Mouse (Mus musculus): ENCODE data around the gene Cdon. TPM values are rescaled to one million over a fixed set of nuclear protein-coding genes. Genes with fewer than 3 reads are reported as not detected.
A peak's percentile ranks its signal among the peaks of the same experiment; 100 is the strongest.

Gene Cdon
- polyA plus RNA-seq, 1 experiment from 2014 or later, result 5.4 TPM

GRCm38 (mm10) chr9:35493033-35493732, 72.3 kb downstream of the Cdon start:
- ATAC-seq (ENCODE audit: insufficient read depth) (peak; percentile 80), DNase-seq (peak; percentile 57)
- Histone ChIP-seq H3K27ac (ENCODE audit: low read depth) (peak overlapping the region; percentile 60), H3K4me2 (no peak overlapping the region), H3K4me3 (ENCODE audit: low read depth, low read length) (no peak overlapping the region), H3K4me1 (ENCODE audit: insufficient read depth) (no peaks in the 10 kb centered on the region), H3K9me3 (ENCODE audit: low read depth, low read length) (no peaks in the 10 kb centered on the region), H3K27me3 (ENCODE audit: insufficient read depth, low read length) (no peaks in the 10 kb centered on the region), H3K9ac (no peak overlapping the region), H3K36me3 (ENCODE audit: insufficient read depth) (peaks cover 17% of the 10 kb centered on the region)
- no peak for TF ChIP-seq CTCF (IDR thresholded peaks at IDR 0.05; ENCODE audit: low read depth)
- WGBS, result 57% methylated on average over 7 of the region's 7 CpGs

- DNase-seq (no peak), ATAC-seq (ENCODE audit: insufficient read depth) (no peak)
- no peak for TF ChIP-seq CTCF (IDR thresholded peaks at IDR 0.05; ENCODE audit: low read depth)
- no peaks in the 10 kb centered on the region for H3K27me3 ChIP-seq (ENCODE audit: insufficient read depth, low read length)
- no peak overlapping the region for H3K4me3 ChIP-seq (ENCODE audit: low read depth, low read length)
- no peaks in the 10 kb centered on the region for H3K9me3 ChIP-seq (ENCODE audit: low read depth, low read length)
- WGBS, result 60% methylated on average over 4 of the region's 4 CpGs
- peaks cover 21% of the 10 kb centered on the region for H3K36me3 ChIP-seq (ENCODE audit: insufficient read depth)
- 0 out of 2 replicates have a peak overlapping the region, but pooled peaks have one; percentile 24 for H3K4me2 ChIP-seq
- no peaks in the 10 kb centered on the region for H3K4me1 ChIP-seq (ENCODE audit: insufficient read depth)
- peak overlapping the region; percentile 60 for H3K27ac ChIP-seq (ENCODE audit: low read depth)
- no peak overlapping the region for H3K9ac ChIP-seq
These were observed 72.8 kb downstream of the Cdon start for GRCm38 (mm10) chr9:35493733-35494092.

- Histone ChIP-seq H3K4me2 (no peak overlapping the region), H3K27ac (ENCODE audit: low read depth) (no peak overlapping the region), H3K27me3 (ENCODE audit: insufficient read depth, low read length) (no peaks in the 10 kb centered on the region), H3K4me3 (ENCODE audit: low read depth, low read length) (no peak overlapping the region), H3K4me1 (ENCODE audit: insufficient read depth) (no peaks in the 10 kb centered on the region), H3K9ac (no peak overlapping the region), H3K9me3 (ENCODE audit: low read depth, low read length) (no peaks in the 10 kb centered on the region), H3K36me3 (ENCODE audit: insufficient read depth) (peaks cover 11% of the 10 kb centered on the region; the same call in 1 of the 2 replicates)
- TF ChIP-seq CTCF (IDR thresholded peaks at IDR 0.05; ENCODE audit: low read depth), result no peak
- WGBS, result 46% methylated on average over 4 of the region's 4 CpGs
- no peak for DNase-seq
- ATAC-seq (ENCODE audit: insufficient read depth), result no peak
These were observed 74.0 kb downstream of the Cdon start for GRCm38 (mm10) chr9:35494937-35495336.

GRCm38 (mm10) chr9:35495471-35495870, 74.5 kb downstream of the Cdon start:
- ATAC-seq (ENCODE audit: insufficient read depth) (no peak), DNase-seq (no peak)
- Histone ChIP-seq H3K27ac (ENCODE audit: low read depth) (no peak overlapping the region), H3K9me3 (ENCODE audit: low read depth, low read length) (no peaks in the 10 kb centered on the region), H3K36me3 (ENCODE audit: insufficient read depth) (peaks cover 15% of the 10 kb centered on the region; the same call in 1 of the 2 replicates), H3K4me3 (ENCODE audit: low read depth, low read length) (no peak overlapping the region), H3K9ac (no peak overlapping the region), H3K27me3 (ENCODE audit: insufficient read depth, low read length) (no peaks in the 10 kb centered on the region), H3K4me1 (ENCODE audit: insufficient read depth) (no peaks in the 10 kb centered on the region), H3K4me2 (no peak overlapping the region)
- TF ChIP-seq CTCF (IDR thresholded peaks at IDR 0.05; ENCODE audit: low read depth), result no peak
- WGBS, result 75% methylated on average over 3 of the region's 3 CpGs

GRCm38 (mm10) chr9:35499946-35500345, 79.0 kb downstream of the Cdon start:
- Histone ChIP-seq H3K9ac (no peak overlapping the region), H3K4me2 (no peak overlapping the region), H3K27ac (ENCODE audit: low read depth) (no peak overlapping the region), H3K4me1 (ENCODE audit: insufficient read depth) (no peaks in the 10 kb centered on the region), H3K27me3 (ENCODE audit: insufficient read depth, low read length) (no peaks in the 10 kb centered on the region), H3K4me3 (ENCODE audit: low read depth, low read length) (no peak overlapping the region), H3K9me3 (ENCODE audit: low read depth, low read length) (no peaks in the 10 kb centered on the region), H3K36me3 (ENCODE audit: insufficient read depth) (peaks cover 11% of the 10 kb centered on the region; the same call in 1 of the 2 replicates)
- no peak for ATAC-seq (ENCODE audit: insufficient read depth)
- TF ChIP-seq CTCF (IDR thresholded peaks at IDR 0.05; ENCODE audit: low read depth), result no peak
- 72% methylated on average over 6 of the region's 6 CpGs for WGBS
- DNase-seq, result peak; percentile 62

- no peak for TF ChIP-seq CTCF (IDR thresholded peaks at IDR 0.05; ENCODE audit: low read depth)
These were observed 81.6 kb downstream of the Cdon start for GRCm38 (mm10) chr9:35502361-35503000.

GRCm38 (mm10) chr9:35508234-35508633, 87.3 kb downstream of the Cdon start:
- TF ChIP-seq CTCF (IDR thresholded peaks at IDR 0.05; ENCODE audit: low read depth), result no peak
- no peaks in the 10 kb centered on the region for H3K36me3 ChIP-seq (ENCODE audit: insufficient read depth)
- no peak overlapping the region for H3K4me2 ChIP-seq
- DNase-seq (peak; percentile 73), ATAC-seq (ENCODE audit: insufficient read depth) (peak; percentile 88)
- WGBS, result 37% methylated on average over 8 of the region's 8 CpGs
- no peak overlapping the region for H3K9ac ChIP-seq
- no peaks in the 10 kb centered on the region for H3K9me3 ChIP-seq (ENCODE audit: low read depth, low read length)
- H3K27ac ChIP-seq (ENCODE audit: low read depth), result peak overlapping the region; percentile 7; the same call in 1 of the 2 replicates
- no peak overlapping the region for H3K4me3 ChIP-seq (ENCODE audit: low read depth, low read length)
- H3K4me1 ChIP-seq (ENCODE audit: insufficient read depth), result no peaks in the 10 kb centered on the region
- H3K27me3 ChIP-seq (ENCODE audit: insufficient read depth, low read length), result no peaks in the 10 kb centered on the region

More at GRCm38 (mm10) chr9:35502361-35503000, 81.6 kb downstream of the Cdon start:
- no peak overlapping the region for H3K4me3 ChIP-seq (ENCODE audit: low read depth, low read length)
- ATAC-seq (ENCODE audit: insufficient read depth), result no peak
- no peaks in the 10 kb centered on the region for H3K9me3 ChIP-seq (ENCODE audit: low read depth, low read length)
- no peaks in the 10 kb centered on the region for H3K4me1 ChIP-seq (ENCODE audit: insufficient read depth)
- no peak overlapping the region for H3K9ac ChIP-seq
- H3K36me3 ChIP-seq (ENCODE audit: insufficient read depth), result peaks cover 9% of the 10 kb centered on the region; the same call in 1 of the 2 replicates
- H3K4me2 ChIP-seq, result no peak overlapping the region
- H3K27ac ChIP-seq (ENCODE audit: low read depth), result no peak overlapping the region
- no peaks in the 10 kb centered on the region for H3K27me3 ChIP-seq (ENCODE audit: insufficient read depth, low read length)
- 88% methylated on average over 10 of the region's 10 CpGs for WGBS
- DNase-seq, result no peak
